Comparison of ENCODE assay signal across 21 mouse cellular contexts in the genomic region with DNA sequence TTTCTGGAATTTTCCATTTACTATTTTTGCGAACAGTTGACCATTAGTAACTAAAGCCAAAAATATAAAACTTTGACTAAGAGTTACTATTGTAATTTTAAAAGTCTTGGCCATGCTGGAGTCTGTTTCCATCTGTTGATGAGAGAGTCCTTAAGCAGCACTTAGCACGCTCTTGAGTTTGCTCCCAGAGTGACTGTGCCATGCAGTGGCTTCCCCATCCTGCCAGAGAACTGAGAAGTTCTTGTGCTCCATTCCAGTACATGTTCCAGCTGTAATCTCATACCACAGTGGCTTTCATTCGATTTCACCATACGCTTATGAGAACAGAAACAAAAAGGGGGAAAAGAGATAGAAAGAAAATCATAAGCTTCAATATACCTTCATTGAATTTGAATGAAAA.
"Had no signal": no experiment of that assay in that cellular context is flagged by ENCODE, and none has a peak within 500 bp of the region (broad histone marks: within the 10 kb centered on the region; RNA-seq: fewer than 3 reads in every experiment).

No protein-coding gene starts in this region.

- H3K4me3 ChIP-seq: layer of hippocampus, adult 2 months; limb, embryonic 10.5 days; limb, embryonic 13.5 days; midbrain, embryonic 12.5 days; midbrain, embryonic 15.5 days; neural tube, embryonic 12.5 days; neural tube, embryonic 15.5 days; stomach, embryonic 15.5 days had no signal

- H3K9me3 ChIP-seq: limb, embryonic 10.5 days; limb, embryonic 13.5 days; midbrain, embryonic 12.5 days; midbrain, embryonic 15.5 days; neural tube, embryonic 12.5 days; neural tube, embryonic 15.5 days; stomach, embryonic 15.5 days had no signal

- H3K27me3 ChIP-seq: limb, embryonic 13.5 days; midbrain, embryonic 12.5 days; midbrain, embryonic 15.5 days; neural tube, embryonic 12.5 days; neural tube, embryonic 15.5 days; stomach, embryonic 15.5 days had no signal

- H3K4me1 ChIP-seq: stomach, embryonic 15.5 days had no signal

- H3K4me2 ChIP-seq: limb, embryonic 13.5 days; midbrain, embryonic 12.5 days; midbrain, embryonic 15.5 days; neural tube, embryonic 12.5 days; neural tube, embryonic 15.5 days; stomach, embryonic 15.5 days had no signal

- DNase-seq: kidney, adult 2 months; kidney, postnatal 25 days; layer of hippocampus, adult 9-11 months; liver; liver, postnatal 0 days; retina, postnatal 1 day; right cerebral cortex, postnatal 25 days; spleen, adult 18-20 months; thymus, postnatal 25 days had no signal

- H3K9ac ChIP-seq: limb, embryonic 13.5 days; liver, embryonic 14.5 days; liver, postnatal 0 days; midbrain, embryonic 12.5 days; midbrain, embryonic 15.5 days; neural tube, embryonic 12.5 days; neural tube, embryonic 15.5 days; stomach, embryonic 15.5 days had no signal

- ATAC-seq: intestine, postnatal 0 days; liver, postnatal 0 days; midbrain, embryonic 15.5 days had no signal

- H3K27ac ChIP-seq: kidney, postnatal 0 days; layer of hippocampus, adult 2 months; limb, embryonic 10.5 days; limb, embryonic 13.5 days; liver, embryonic 14.5 days; macrophage; midbrain, embryonic 12.5 days; midbrain, embryonic 15.5 days; neural tube, embryonic 12.5 days; neural tube, embryonic 15.5 days; stomach, embryonic 15.5 days had no signal

- H3K36me3 ChIP-seq: limb, embryonic 10.5 days; limb, embryonic 13.5 days; midbrain, embryonic 12.5 days; midbrain, embryonic 15.5 days; neural tube, embryonic 12.5 days; neural tube, embryonic 15.5 days; stomach, embryonic 15.5 days had no signal
